Mouse (Mus musculus) bone marrow macrophage, adult 2 months (primary cell): Measurements from ENCODE around the gene Angptl1.

Experiments used
- CTCF ChIP-seq: IDR thresholded peaks from 2 replicates; pipeline ENCODE4 v1.5.1; 2012; ENCODE audit warnings: low read depth, mild to moderate bottlenecking, low read length, moderate library complexity
- POLR2A ChIP-seq: IDR thresholded peaks from 2 replicates; pipeline ENCODE4 v1.6.1; 2012; ENCODE audit warnings: mild to moderate bottlenecking, low read depth, low read length, borderline replicate concordance

DNA sequence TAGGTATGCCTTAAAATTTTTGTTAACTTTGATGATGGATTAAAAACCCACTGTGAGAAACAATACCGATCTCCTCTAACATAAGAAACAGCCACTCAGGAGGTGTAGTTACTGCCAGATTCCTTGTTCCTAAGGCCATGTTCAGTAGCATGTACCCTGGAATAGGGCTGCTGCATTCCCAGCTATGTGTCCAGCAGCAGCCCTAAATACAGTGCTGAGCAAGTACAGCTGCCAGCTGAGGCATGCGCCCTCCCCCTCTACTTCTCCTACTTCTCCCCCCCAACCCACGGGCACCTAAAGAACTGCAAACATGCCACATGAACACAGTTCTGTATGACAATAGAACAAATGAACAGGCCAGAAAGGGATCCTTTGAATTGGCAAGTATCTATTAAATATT, 25.4 kb downstream of the Angptl1 start:
- TF ChIP-seq POLR2A (no peak), CTCF (no peak)
